Mouse (Mus musculus): Measurements from ENCODE around the gene Afdn.
"Not testable (repeated sequence)": the region's sequence is repeated elsewhere in the genome, so short reads cannot be mapped to it uniquely, and the experiment has no call there.

Gene Afdn

GRCm38 (mm10) chr17:13739981-13740380 lies 20.4 kb upstream of the Afdn start:
- no peak for DNase-seq

GRCm38 (mm10) chr17:13740796-13741195 lies 19.5 kb upstream of the Afdn start:
- DNase-seq: no peak

GRCm38 (mm10) chr17:13741611-13742010 lies 18.7 kb upstream of the Afdn start:
- DNase-seq: no peak

GRCm38 (mm10) chr17:13742334-13742733 lies 18.0 kb upstream of the Afdn start:
- no peak for DNase-seq

- DNase-seq: no peak
Measured at GRCm38 (mm10) chr17:13742941-13743708, 17.2 kb upstream of the Afdn start.

- no peak for DNase-seq
Measured at GRCm38 (mm10) chr17:13743709-13744079, 16.6 kb upstream of the Afdn start.

- DNase-seq: no peak
Measured at GRCm38 (mm10) chr17:13744219-13744618, 16.1 kb upstream of the Afdn start.

- DNase-seq: peak; percentile 63 to 68
Measured at GRCm38 (mm10) chr17:13744824-13745223, 15.5 kb upstream of the Afdn start.

GRCm38 (mm10) chr17:13745373-13745772 lies 15.0 kb upstream of the Afdn start:
- no peak for DNase-seq

- no peak for DNase-seq
Measured at GRCm38 (mm10) chr17:13746330-13746729, 14.0 kb upstream of the Afdn start.

- DNase-seq: no peak
Measured at GRCm38 (mm10) chr17:13747681-13748080, 12.7 kb upstream of the Afdn start.

GRCm38 (mm10) chr17:13749027-13749426 lies 11.3 kb upstream of the Afdn start:
- no peak for DNase-seq

- no peak for DNase-seq
Measured at GRCm38 (mm10) chr17:13753918-13754317, 6.4 kb upstream of the Afdn start.

GRCm38 (mm10) chr17:13754940-13755339 lies 5.4 kb upstream of the Afdn start:
- no peak for DNase-seq

- no peak for DNase-seq
Measured at GRCm38 (mm10) chr17:13758586-13758985, 1.8 kb upstream of the Afdn start.

- DNase-seq: peak; percentile 37 to 52
Measured at GRCm38 (mm10) chr17:13759156-13759852, 1.0 kb upstream of the Afdn start.

GRCm38 (mm10) chr17:13760675-13761178 lies 388 bp downstream of the Afdn start:
- DNase-seq: peak; percentile 45 to 63

- peak; percentile 51 to 75 for DNase-seq
Measured at GRCm38 (mm10) chr17:13761179-13761913, 1.0 kb downstream of the Afdn start, which contains the start of gene Tcte2. Tcte2 (minus strand) TSS chr17:13761825.

GRCm38 (mm10) chr17:13763819-13764218 lies 3.5 kb downstream of the Afdn start:
- no peak for DNase-seq

- not testable (repeated sequence) for DNase-seq
Measured at GRCm38 (mm10) chr17:13764911-13765310, 4.6 kb downstream of the Afdn start.

GRCm38 (mm10) chr17:13768531-13768930 lies 8.2 kb downstream of the Afdn start:
- no peak for DNase-seq

- no peak for DNase-seq
Measured at GRCm38 (mm10) chr17:13769256-13769655, 8.9 kb downstream of the Afdn start.

GRCm38 (mm10) chr17:13777676-13778075 lies 17.3 kb downstream of the Afdn start:
- DNase-seq: no peak
